Mouse (Mus musculus) urinary bladder, postnatal 36 days (tissue): ENCODE data around the gene Grid2.
A peak's percentile ranks its signal among the peaks of the same experiment; 100 is the strongest.

Experiments used
- DNase-seq, 2 experiments: peaks; one replicate each; pipeline ENCODE4 v3.0.0; 2022; ENCODE audit warnings: low spot score in 2 of 2, mixed read lengths in 1 of 2

Grid2 gene

GRCm38 (mm10) chr6:63635970-63636369 is 380.3 kb downstream of the Grid2 start:
- DNase-seq: no peak

GRCm38 (mm10) chr6:63659423-63659822 is 403.7 kb downstream of the Grid2 start:
- no peak for DNase-seq

DNA sequence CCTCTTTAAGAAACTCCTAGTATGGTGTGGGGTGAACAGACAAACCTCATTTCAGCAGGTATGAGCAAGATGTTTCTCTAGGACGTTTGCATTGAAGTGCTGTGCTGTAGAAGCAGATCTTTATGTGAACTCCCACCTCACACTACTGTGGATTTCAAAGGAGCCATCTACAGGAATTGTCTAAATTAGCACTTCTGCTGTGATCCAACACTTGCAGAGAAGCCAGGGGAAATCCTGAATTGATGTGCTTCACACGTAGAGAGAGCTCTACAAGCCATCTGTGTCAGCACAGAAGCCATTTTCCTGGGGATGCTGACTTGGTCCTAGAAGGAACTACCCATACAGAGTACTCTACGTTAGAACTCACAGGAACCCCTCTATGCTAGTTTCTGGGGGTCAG is 430.0 kb downstream of the Grid2 start:
- DNase-seq: no peak

- no peak for DNase-seq
These were observed 446.0 kb downstream of the Grid2 start for GRCm38 (mm10) chr6:63701684-63702083.

GRCm38 (mm10) chr6:63733740-63734139 is 478.1 kb downstream of the Grid2 start:
- DNase-seq: no peak

GRCm38 (mm10) chr6:63762535-63762934 is 506.9 kb downstream of the Grid2 start:
- no peak for DNase-seq

- DNase-seq: no peak
These were observed 539.0 kb downstream of the Grid2 start for GRCm38 (mm10) chr6:63794679-63795078.

DNA sequence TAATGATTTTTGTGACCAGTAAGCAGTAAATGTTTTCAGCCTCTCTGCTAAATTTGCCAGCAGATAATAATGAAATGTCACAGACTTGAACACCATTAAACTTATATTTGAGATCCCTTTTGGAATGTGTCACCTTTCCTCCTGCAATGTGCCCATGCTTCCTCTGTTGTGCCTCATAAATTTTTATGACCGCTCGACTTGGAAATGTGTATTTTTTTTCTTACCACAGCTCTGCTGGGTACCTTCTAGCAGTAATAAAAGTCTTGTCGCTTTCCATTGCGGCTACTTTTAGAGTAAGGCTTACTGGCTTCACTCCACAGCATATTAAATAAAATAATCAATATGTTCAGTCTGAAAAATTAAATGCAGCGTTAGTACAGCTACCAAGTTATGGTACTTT is 564.6 kb downstream of the Grid2 start:
- DNase-seq: no peak

GRCm38 (mm10) chr6:63862628-63863027 is 607.0 kb downstream of the Grid2 start:
- no peak for DNase-seq

DNA sequence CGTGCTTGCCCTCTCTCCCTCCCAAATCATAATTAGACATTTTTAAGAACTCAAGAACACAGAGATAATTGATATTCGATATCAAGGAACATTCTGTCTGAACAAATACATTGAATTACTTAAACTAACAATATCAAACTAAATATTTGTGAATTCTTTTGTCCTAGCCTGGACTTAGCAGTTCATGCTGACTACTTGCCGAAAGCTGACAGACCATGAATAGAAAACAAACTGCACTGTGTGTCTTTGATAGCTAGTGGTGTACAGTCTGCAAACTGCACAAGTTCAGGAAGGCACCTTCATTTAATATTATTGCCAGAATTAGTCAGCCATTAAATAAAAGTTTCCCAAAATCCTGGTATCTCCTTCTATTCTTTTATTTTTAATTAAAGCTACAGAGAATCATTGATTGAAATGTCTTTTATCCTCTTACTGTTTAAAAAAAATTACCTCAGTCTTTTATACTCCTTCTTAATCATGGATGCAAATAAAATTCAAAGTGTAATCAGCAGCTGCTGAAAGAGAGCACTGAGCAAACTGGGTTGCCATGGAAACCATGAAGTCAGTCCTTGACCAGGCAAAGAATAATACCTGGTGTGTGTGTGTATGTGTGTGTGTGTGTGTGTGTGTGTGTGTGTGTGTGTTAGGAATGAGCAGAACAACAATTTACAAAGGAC is 621.5 kb downstream of the Grid2 start:
- no peak for DNase-seq

DNA sequence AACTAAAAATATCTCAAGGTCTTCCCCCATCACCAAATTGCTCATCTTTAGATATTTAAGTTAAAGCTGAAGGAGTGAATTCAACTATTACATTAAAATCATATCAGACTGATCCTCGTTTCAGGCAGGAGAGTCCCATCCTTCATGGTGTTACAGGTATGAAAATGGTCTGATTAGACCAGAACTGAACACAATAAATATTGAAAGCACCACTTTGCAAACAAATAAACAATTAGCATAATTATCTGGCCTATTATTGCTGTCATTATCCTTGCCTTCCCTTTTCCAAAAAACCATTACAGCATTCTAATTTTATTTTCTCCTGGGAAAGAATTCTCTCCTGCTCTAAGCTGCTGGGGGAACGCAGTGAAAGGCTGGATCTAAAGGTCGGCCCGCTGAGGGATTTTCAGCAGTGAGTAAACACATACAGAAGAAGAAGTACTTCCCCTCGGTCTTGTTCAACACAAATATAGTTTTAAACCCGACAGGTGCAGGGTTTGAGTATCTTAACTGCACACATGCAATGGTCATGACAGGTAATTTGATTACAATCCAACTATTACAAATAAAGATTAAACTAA is 622.2 kb downstream of the Grid2 start:
- no peak for DNase-seq

GRCm38 (mm10) chr6:63894714-63895113 is 639.0 kb downstream of the Grid2 start:
- no peak for DNase-seq

DNA sequence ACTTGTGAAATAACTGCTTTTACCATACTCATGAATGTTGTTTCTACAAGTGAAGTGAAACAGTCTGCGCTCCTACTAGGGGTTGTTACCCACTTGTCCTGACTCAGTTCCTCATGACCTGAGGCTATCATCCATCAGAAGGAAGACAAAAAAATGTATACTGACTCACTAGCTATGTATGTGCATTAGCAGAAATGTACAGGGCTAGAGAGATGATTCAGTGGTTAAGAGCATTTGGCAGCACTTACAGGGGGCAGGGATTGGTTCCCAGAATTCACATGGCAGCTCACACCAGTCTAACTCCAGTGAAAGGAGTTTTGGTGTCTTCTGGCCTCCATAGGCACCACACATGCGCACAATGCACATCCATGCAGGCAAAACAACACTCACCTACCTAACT is 642.5 kb downstream of the Grid2 start:
- no peak for DNase-seq

GRCm38 (mm10) chr6:63917035-63917570 is 661.4 kb downstream of the Grid2 start:
- no peak for DNase-seq

- DNase-seq: no peak
These were observed 666.3 kb downstream of the Grid2 start for GRCm38 (mm10) chr6:63921951-63922350.

- no peak for DNase-seq
These were observed 675.5 kb downstream of the Grid2 start for GRCm38 (mm10) chr6:63931201-63931600.

DNA sequence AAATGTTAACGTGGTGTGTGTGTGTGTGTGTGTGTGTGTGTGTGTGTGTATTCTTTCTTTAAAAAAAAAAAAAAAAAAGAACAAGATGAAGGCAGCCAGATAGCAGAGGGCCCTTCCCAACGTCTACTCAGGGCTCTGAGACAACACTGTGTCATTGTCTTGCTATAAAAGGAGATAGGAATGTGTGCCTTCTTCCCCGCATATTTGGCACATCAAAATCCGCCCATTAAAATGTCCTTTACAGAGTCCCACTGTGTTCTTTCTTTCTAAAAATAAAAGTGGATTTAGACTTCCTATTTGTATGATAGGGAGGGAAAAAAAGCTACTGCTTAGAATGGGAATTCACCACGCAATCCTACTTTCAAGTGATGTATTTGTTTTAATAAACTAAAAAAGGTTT is 691.0 kb downstream of the Grid2 start:
- DNase-seq: no peak

- DNase-seq: no peak
These were observed 708.1 kb downstream of the Grid2 start for GRCm38 (mm10) chr6:63963789-63964188.

DNA sequence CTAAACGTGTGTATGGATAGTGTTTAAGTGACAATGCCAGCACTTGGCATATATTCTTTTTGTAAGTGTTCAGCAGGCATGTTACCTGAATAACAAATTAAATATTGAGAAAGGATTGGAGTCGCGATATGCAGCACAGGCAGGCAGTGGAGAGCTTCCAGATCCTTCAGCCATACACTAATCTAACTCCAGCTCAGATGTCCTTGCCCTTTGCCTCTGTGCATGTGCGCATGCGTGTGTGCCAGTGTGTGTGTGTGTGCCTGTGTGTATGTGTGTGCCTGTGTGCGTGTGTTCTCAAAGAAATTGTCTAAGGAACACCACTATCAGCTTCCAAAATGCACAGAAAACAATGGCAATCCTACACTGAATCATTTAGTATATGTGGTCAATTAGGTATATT is 708.6 kb downstream of the Grid2 start:
- no peak for DNase-seq

DNA sequence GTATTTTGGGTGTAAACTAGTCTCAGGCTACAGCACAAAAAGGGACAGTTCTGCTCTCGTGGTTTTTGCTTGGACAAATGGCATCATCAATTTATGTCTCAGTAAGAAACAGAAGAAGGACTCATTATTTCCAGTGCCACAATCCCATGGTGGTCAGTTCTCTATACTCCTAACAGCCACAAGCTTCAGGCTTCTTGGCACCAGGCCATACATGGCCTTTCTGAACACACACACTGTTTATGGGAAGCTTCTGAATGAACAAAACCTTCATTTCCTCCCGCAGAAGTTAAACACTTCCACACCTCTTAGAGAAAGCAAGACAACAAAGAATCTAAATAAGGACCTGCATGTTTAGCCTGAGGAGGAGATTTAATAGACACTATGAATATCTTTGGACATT is 709.1 kb downstream of the Grid2 start:
- DNase-seq: no peak

GRCm38 (mm10) chr6:64046084-64046483 is 790.4 kb downstream of the Grid2 start:
- DNase-seq: no peak

- no peak for DNase-seq
These were observed 791.1 kb downstream of the Grid2 start for GRCm38 (mm10) chr6:64046732-64047131.

- peak in 1 of 2 experiments; percentile 2 for DNase-seq
These were observed 792.3 kb downstream of the Grid2 start for GRCm38 (mm10) chr6:64047950-64048349.

DNA sequence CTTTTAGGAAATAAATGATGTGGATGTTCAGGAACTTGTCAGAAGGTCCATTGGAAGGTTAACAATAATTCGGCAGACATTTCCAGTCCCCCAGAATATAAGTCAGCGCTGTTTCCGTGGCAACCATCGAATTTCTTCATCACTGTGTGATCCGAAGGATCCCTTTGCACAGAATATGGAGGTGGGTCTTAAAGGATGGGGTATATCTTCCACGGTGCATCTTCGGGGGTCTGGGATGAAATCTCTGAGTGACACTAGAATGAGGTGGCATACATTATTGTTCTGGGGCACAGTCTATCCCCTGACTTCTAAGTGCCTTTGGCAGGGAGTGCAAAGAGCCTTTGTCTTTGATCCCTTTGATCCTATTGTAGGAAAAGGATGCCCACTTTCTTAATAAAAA is 808.2 kb downstream of the Grid2 start:
- DNase-seq: no peak
